Mouse (Mus musculus) neural tube, embryonic 14.5 days (tissue): ENCODE results near the gene Flcn. TPM values are rescaled to one million over a fixed set of nuclear protein-coding genes. Genes with fewer than 3 reads are reported as not detected.

Experiments used
- ATAC-seq: fragments of 200-750 bp; cut with Nextera tagmentation; 2 replicates; pipeline ENCODE4 v1.8.0; 2017; ENCODE audit warnings: low read depth, mild to moderate bottlenecking, moderate TSS enrichment, moderate library complexity
- H3K27ac ChIP-seq: fragments of 300-500 bp; sonication (generic); 2 replicates; pipeline ENCODE4 v1.5.1; 2014; ENCODE audit warnings: low read depth, mild to moderate bottlenecking, control low read depth, low read length, moderate library complexity, mixed read lengths
- H3K27me3 ChIP-seq: fragments of 300-500 bp; sonication (generic); 2 replicates; pipeline ENCODE4 v1.6.1; 2014; ENCODE audit warnings: low read length; ENCODE audit not compliant: control insufficient read depth, insufficient read depth
- H3K36me3 ChIP-seq: fragments of 300-500 bp; sonication (generic); 2 replicates; pipeline ENCODE4 v1.6.1; 2014; ENCODE audit warnings: low read length, mixed read lengths; ENCODE audit not compliant: control insufficient read depth, insufficient read depth
- H3K4me1 ChIP-seq: fragments of 300-500 bp; sonication (generic); 2 replicates; pipeline ENCODE4 v1.6.1; 2014; ENCODE audit warnings: low read length; ENCODE audit not compliant: control insufficient read depth, insufficient read depth
- H3K4me2 ChIP-seq: fragments of 300-500 bp; sonication (generic); 2 replicates; pipeline ENCODE4 v1.6.1; 2014; ENCODE audit warnings: mild to moderate bottlenecking, low read depth, low read length, control low read depth
- H3K4me3 ChIP-seq: fragments of 300-500 bp; sonication (generic); 2 replicates; pipeline ENCODE4 v1.5.1; 2014; ENCODE audit warnings: low read depth, low read length, control low read depth, mixed read lengths
- H3K9ac ChIP-seq: fragments of 300-500 bp; sonication (generic); replicated peaks from 2 replicates; pipeline ENCODE4 v1.6.1; 2014; ENCODE audit warnings: low read depth, mild to moderate bottlenecking, control low read depth, low read length, mixed read lengths
- H3K9me3 ChIP-seq: fragments of 300-500 bp; sonication (generic); 2 replicates; pipeline ENCODE4 v1.6.1; 2016; ENCODE audit warnings: low read length; ENCODE audit not compliant: control insufficient read depth
- WGBS: fragments of 180-500 bp; shearing (Covaris S2); extraction: QIAGEN DNeasy Blood & Tissue Kit; methylation state at CpG from one replicate; pipeline ENCODE4 v1.1.7; 2014; 5-methylcytosine and 5-hydroxymethylcytosine counted together
- polyA plus RNA-seq: library from polyadenylated mRNA; unstranded; fragments of >200 nt; fragmentation: Nextera tagmentation; extraction: Ambion mirVana; gene quantifications from 2 replicates; pipeline ENCODE4 v1.2.1, GENCODE M21; 2014

Flcn gene
- polyA plus RNA-seq, 1 experiment from 2014 or later = 39.3 TPM

GRCm38 (mm10) chr11:59793390-59793789 is 16.4 kb downstream of the Flcn start:
- no peak overlapping the region for H3K4me3 ChIP-seq
- H3K27me3 ChIP-seq = no peaks in the 10 kb centered on the region
- ATAC-seq = no peak
- H3K4me2 ChIP-seq = no peak overlapping the region
- H3K27ac ChIP-seq = no peak overlapping the region
- H3K9ac ChIP-seq = no peak overlapping the region
- peaks cover 64% of the 10 kb centered on the region for H3K36me3 ChIP-seq
- H3K4me1 ChIP-seq = no peaks in the 10 kb centered on the region
- WGBS = 93% methylated on average over 6 of the region's 6 CpGs
- no peaks in the 10 kb centered on the region for H3K9me3 ChIP-seq

- Histone ChIP-seq H3K27me3 (no peaks in the 10 kb centered on the region), H3K4me2 (no peak overlapping the region), H3K4me1 (peaks cover 7% of the 10 kb centered on the region; the same call in 1 of the 2 replicates), H3K36me3 (peaks cover 27% of the 10 kb centered on the region), H3K9me3 (no peaks in the 10 kb centered on the region), H3K27ac (no peak overlapping the region), H3K4me3 (no peak overlapping the region), H3K9ac (no peak overlapping the region)
- no peak for ATAC-seq
- 95% methylated on average over 1 of the region's 1 CpGs for WGBS
Measured at GRCm38 (mm10) chr11:59789311-59789710, 20.5 kb downstream of the Flcn start.

- Histone ChIP-seq H3K27me3 (no peaks in the 10 kb centered on the region), H3K27ac (no peak within 1 kb of the TSS), H3K4me2 (peak within 1 kb of the TSS; percentile 82), H3K4me1 (peaks cover 7% of the 10 kb centered on the region; the same call in 1 of the 2 replicates), H3K9ac (peak within 1 kb of the TSS; percentile 50), H3K36me3 (peaks cover 6% of the 10 kb centered on the region), H3K4me3 (peak within 1 kb of the TSS; percentile 37), H3K9me3 (no peaks in the 10 kb centered on the region)
- ATAC-seq = peak; percentile 86
- WGBS = under 1% methylated on average over 51 of the region's 51 CpGs
Measured at GRCm38 (mm10) chr11:59787199-59787781, 22.5 kb downstream of the Flcn start, which contains the start of gene Pld6. Gene Pld6, minus strand, starts transcription at chr11:59787645.

- 52% methylated on average over 15 of the region's 15 CpGs for WGBS
- Histone ChIP-seq H3K27me3 (no peaks in the 10 kb centered on the region), H3K4me2 (peak overlapping the region; percentile 82), H3K9me3 (no peaks in the 10 kb centered on the region), H3K9ac (peak overlapping the region; percentile 50; the same call in 1 of the 2 replicates), H3K4me3 (peak overlapping the region; percentile 37), H3K36me3 (no peaks in the 10 kb centered on the region; the same call in 1 of the 2 replicates), H3K4me1 (peaks cover 7% of the 10 kb centered on the region; the same call in 1 of the 2 replicates), H3K27ac (no peak overlapping the region)
- ATAC-seq = peak; percentile 36; the same call in 1 of the 2 replicates
Measured at GRCm38 (mm10) chr11:59786444-59787198, 23.2 kb downstream of the Flcn start.

- no peaks in the 10 kb centered on the region for H3K9me3 ChIP-seq
- H3K4me1 ChIP-seq = peaks cover 7% of the 10 kb centered on the region; the same call in 1 of the 2 replicates
- H3K27me3 ChIP-seq = no peaks in the 10 kb centered on the region
- no peak for ATAC-seq
- peaks cover 5% of the 10 kb centered on the region; the same call in 1 of the 2 replicates for H3K36me3 ChIP-seq
- WGBS = 92% methylated on average over 6 of the region's 6 CpGs
- no peak overlapping the region for H3K4me3 ChIP-seq
- no peak overlapping the region for H3K9ac ChIP-seq
- no peak overlapping the region for H3K4me2 ChIP-seq
- no peak overlapping the region for H3K27ac ChIP-seq
Measured at GRCm38 (mm10) chr11:59783591-59783990, 26.2 kb downstream of the Flcn start.

GRCm38 (mm10) chr11:59782091-59782590 is 27.7 kb downstream of the Flcn start:
- H3K27ac ChIP-seq = no peak overlapping the region
- peaks cover 9% of the 10 kb centered on the region for H3K36me3 ChIP-seq
- H3K4me3 ChIP-seq = no peak overlapping the region
- H3K27me3 ChIP-seq = no peaks in the 10 kb centered on the region
- H3K9ac ChIP-seq = no peak overlapping the region
- WGBS = 78% methylated on average over 7 of the region's 7 CpGs
- H3K9me3 ChIP-seq = no peaks in the 10 kb centered on the region
- peaks cover 2% of the 10 kb centered on the region; the same call in 1 of the 2 replicates for H3K4me1 ChIP-seq
- no peak for ATAC-seq
- H3K4me2 ChIP-seq = no peak overlapping the region

- 95% methylated on average over 4 of the region's 4 CpGs for WGBS
- H3K9me3 ChIP-seq = no peaks in the 10 kb centered on the region
- H3K4me3 ChIP-seq = no peak overlapping the region
- H3K27ac ChIP-seq = no peak overlapping the region
- no peak overlapping the region for H3K9ac ChIP-seq
- no peaks in the 10 kb centered on the region for H3K4me1 ChIP-seq
- peaks cover 18% of the 10 kb centered on the region for H3K36me3 ChIP-seq
- no peaks in the 10 kb centered on the region for H3K27me3 ChIP-seq
- H3K4me2 ChIP-seq = no peak overlapping the region
- ATAC-seq = no peak
Measured at GRCm38 (mm10) chr11:59780241-59780640, 29.6 kb downstream of the Flcn start.

GRCm38 (mm10) chr11:59779406-59779805 is 30.4 kb downstream of the Flcn start:
- ATAC-seq = no peak
- no peaks in the 10 kb centered on the region for H3K4me1 ChIP-seq
- no peak overlapping the region for H3K4me3 ChIP-seq
- peaks cover 26% of the 10 kb centered on the region for H3K36me3 ChIP-seq
- no peaks in the 10 kb centered on the region for H3K27me3 ChIP-seq
- H3K27ac ChIP-seq = no peak overlapping the region
- no peak overlapping the region for H3K9ac ChIP-seq
- no peaks in the 10 kb centered on the region for H3K9me3 ChIP-seq
- whole genome bisulfite sequencing = 83% methylated on average over 4 of the region's 4 CpGs
- no peak overlapping the region for H3K4me2 ChIP-seq

- no peak overlapping the region for H3K9ac ChIP-seq
- peaks cover 32% of the 10 kb centered on the region for H3K36me3 ChIP-seq
- 80% methylated on average over 1 of the region's 1 CpGs for WGBS
- H3K9me3 ChIP-seq = no peaks in the 10 kb centered on the region
- H3K27me3 ChIP-seq = no peaks in the 10 kb centered on the region
- H3K27ac ChIP-seq = no peak overlapping the region
- no peak for ATAC-seq
- H3K4me3 ChIP-seq = no peak overlapping the region
- no peak overlapping the region for H3K4me2 ChIP-seq
- H3K4me1 ChIP-seq = no peaks in the 10 kb centered on the region
Measured at GRCm38 (mm10) chr11:59778874-59779223, 31.0 kb downstream of the Flcn start.
